Mouse (Mus musculus): ENCODE measurements around the gene Ube2g2. TPM values are rescaled to one million over a fixed set of nuclear protein-coding genes. Genes with fewer than 3 reads are reported as not detected.

Ube2g2 gene
- polyA plus RNA-seq (2012; rRNA removed): 38.8 and 40.7 TPM in 2 replicates

GRCm38 (mm10) chr10:77622055-77622988 is at the start of gene Ube2g2:
Gene Ube2g2, plus strand, starts transcription at chr10:77622275.
- H3K4me1 ChIP-seq (ENCODE audit: control insufficient read depth, insufficient read depth, low read length): peaks cover 13% of the 10 kb centered on the region
- peak within 1 kb of the TSS; percentile 84 for H3K4me3 ChIP-seq (ENCODE audit: insufficient read depth, low read length)
- peak within 1 kb of the TSS; percentile 80 for H3K27ac ChIP-seq (ENCODE audit: insufficient read depth, low read length)
- TF ChIP-seq POLR2A (IDR thresholded peaks at IDR 0.05; ENCODE audit: extremely low read depth, insufficient read depth, low read length) (peak; percentile 59), CTCF (IDR thresholded peaks at IDR 0.05; ENCODE audit: extremely low read depth, insufficient read depth, low read length) (no peak)

- Histone ChIP-seq H3K27ac (ENCODE audit: insufficient read depth, low read length) (no peak overlapping the region), H3K4me1 (ENCODE audit: control insufficient read depth, insufficient read depth, low read length) (no peaks in the 10 kb centered on the region), H3K4me3 (ENCODE audit: insufficient read depth, low read length) (no peak overlapping the region)
- TF ChIP-seq POLR2A (IDR thresholded peaks at IDR 0.05; ENCODE audit: extremely low read depth, insufficient read depth, low read length) (no peak), CTCF (IDR thresholded peaks at IDR 0.05; ENCODE audit: extremely low read depth, insufficient read depth, low read length) (no peak)
These were observed 48.9 kb upstream of the Ube2g2 start for GRCm38 (mm10) chr10:77573162-77573561.

- TF ChIP-seq POLR2A (IDR thresholded peaks at IDR 0.05; ENCODE audit: extremely low read depth, insufficient read depth, low read length) (no peak), CTCF (IDR thresholded peaks at IDR 0.05; ENCODE audit: extremely low read depth, insufficient read depth, low read length) (no peak)
- H3K4me3 ChIP-seq (ENCODE audit: insufficient read depth, low read length): no peak overlapping the region
- 0 out of 2 replicates have a peak, but pooled peaks cover 5% of the 10 kb centered on the region for H3K4me1 ChIP-seq (ENCODE audit: control insufficient read depth, insufficient read depth, low read length)
- no peak overlapping the region for H3K27ac ChIP-seq (ENCODE audit: insufficient read depth, low read length)
These were observed 41.8 kb upstream of the Ube2g2 start for GRCm38 (mm10) chr10:77580027-77580920.

- peak overlapping the region; percentile 75 for H3K4me3 ChIP-seq (ENCODE audit: insufficient read depth, low read length)
- H3K27ac ChIP-seq (ENCODE audit: insufficient read depth, low read length): 0 out of 2 replicates have a peak overlapping the region, but pooled peaks have one; percentile 22
- H3K4me1 ChIP-seq (ENCODE audit: control insufficient read depth, insufficient read depth, low read length): peaks cover 5% of the 10 kb centered on the region; the same call in 1 of the 2 replicates
- no peak for TF ChIP-seq CTCF (IDR thresholded peaks at IDR 0.05; ENCODE audit: extremely low read depth, insufficient read depth, low read length)
These were observed 41.1 kb upstream of the Ube2g2 start for GRCm38 (mm10) chr10:77581023-77581407.

GRCm38 (mm10) chr10:77581408-77582284 is 40.4 kb upstream of the Ube2g2 start, which contains the start of gene Pttg1ip:
Gene Pttg1ip, plus strand, starts transcription at chr10:77581720.
- Histone ChIP-seq H3K4me1 (ENCODE audit: control insufficient read depth, insufficient read depth, low read length) (peaks cover 5% of the 10 kb centered on the region; the same call in 1 of the 2 replicates), H3K27ac (ENCODE audit: insufficient read depth, low read length) (peak within 1 kb of the TSS; percentile 88), H3K4me3 (ENCODE audit: insufficient read depth, low read length) (peak within 1 kb of the TSS; percentile 75)
- TF ChIP-seq POLR2A (IDR thresholded peaks at IDR 0.05; ENCODE audit: extremely low read depth, insufficient read depth, low read length) (peak; percentile 96), CTCF (IDR thresholded peaks at IDR 0.05; ENCODE audit: extremely low read depth, insufficient read depth, low read length) (no peak)

GRCm38 (mm10) chr10:77582285-77582618 is 39.8 kb upstream of the Ube2g2 start:
- H3K27ac ChIP-seq (ENCODE audit: insufficient read depth, low read length): peak overlapping the region; percentile 88; the same call in 1 of the 2 replicates
- TF ChIP-seq CTCF (IDR thresholded peaks at IDR 0.05; ENCODE audit: extremely low read depth, insufficient read depth, low read length): no peak
- TF ChIP-seq POLR2A (IDR thresholded peaks at IDR 0.05; ENCODE audit: extremely low read depth, insufficient read depth, low read length): no peak
- H3K4me1 ChIP-seq (ENCODE audit: control insufficient read depth, insufficient read depth, low read length): peaks cover 5% of the 10 kb centered on the region; the same call in 1 of the 2 replicates
- H3K4me3 ChIP-seq (ENCODE audit: insufficient read depth, low read length): peak overlapping the region; percentile 75

- H3K4me3 ChIP-seq (ENCODE audit: insufficient read depth, low read length): peak overlapping the region; percentile 17
- H3K27ac ChIP-seq (ENCODE audit: insufficient read depth, low read length): no peak overlapping the region
- TF ChIP-seq POLR2A (IDR thresholded peaks at IDR 0.05; ENCODE audit: extremely low read depth, insufficient read depth, low read length) (no peak), CTCF (IDR thresholded peaks at IDR 0.05; ENCODE audit: extremely low read depth, insufficient read depth, low read length) (no peak)
- peaks cover 12% of the 10 kb centered on the region for H3K4me1 ChIP-seq (ENCODE audit: control insufficient read depth, insufficient read depth, low read length)
These were observed 38.2 kb upstream of the Ube2g2 start for GRCm38 (mm10) chr10:77583795-77584422.

GRCm38 (mm10) chr10:77586637-77587036 is 35.4 kb upstream of the Ube2g2 start:
- TF ChIP-seq CTCF (IDR thresholded peaks at IDR 0.05; ENCODE audit: extremely low read depth, insufficient read depth, low read length) (no peak), POLR2A (IDR thresholded peaks at IDR 0.05; ENCODE audit: extremely low read depth, insufficient read depth, low read length) (no peak)
- H3K27ac ChIP-seq (ENCODE audit: insufficient read depth, low read length): no peak overlapping the region
- peaks cover 20% of the 10 kb centered on the region for H3K4me1 ChIP-seq (ENCODE audit: control insufficient read depth, insufficient read depth, low read length)
- no peak overlapping the region for H3K4me3 ChIP-seq (ENCODE audit: insufficient read depth, low read length)
